Comparison of ENCODE assay signal across 17 mouse cellular contexts in the genomic region with DNA sequence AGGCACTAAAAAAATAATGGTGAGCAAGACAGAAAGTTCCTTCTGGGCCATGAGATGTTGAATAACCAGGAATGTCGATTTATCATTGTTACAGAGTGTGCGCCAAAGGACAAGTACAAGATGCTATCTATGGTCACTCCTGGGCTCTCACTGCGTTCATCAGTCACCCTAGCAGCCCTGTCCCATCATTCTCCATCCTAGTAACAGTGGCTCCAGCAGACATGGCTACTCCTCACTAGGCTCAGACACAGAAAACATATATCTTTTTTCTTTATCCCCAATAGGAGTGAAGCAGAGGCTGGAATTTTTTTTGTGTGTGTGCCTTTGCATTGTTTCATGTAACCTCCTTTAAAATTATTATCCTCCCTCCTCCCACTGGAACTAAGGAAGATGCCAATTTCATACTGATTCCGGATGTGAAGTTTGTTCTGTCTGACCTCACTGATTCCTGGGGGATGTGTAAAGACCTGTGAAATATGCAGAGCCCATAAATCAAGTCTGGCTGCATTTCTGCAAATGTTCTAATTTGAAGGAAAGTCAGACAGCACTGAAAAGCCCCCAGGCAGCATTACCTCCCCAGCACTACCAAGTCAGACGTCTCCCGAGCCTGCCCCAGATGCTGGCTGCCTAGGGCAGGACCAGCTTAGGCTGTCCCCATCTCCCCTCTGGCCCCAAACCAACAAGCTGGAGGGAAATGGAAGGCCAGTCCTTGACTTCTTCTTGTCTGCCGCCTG. TPM values are rescaled to one million over a fixed set of nuclear protein-coding genes. Genes with fewer than 3 reads are reported as not detected.
DNase-seq lines count a peak whose midpoint lies in the region; ATAC-seq and TF ChIP-seq lines count a peak whose summit lies in the region.
"Had no signal": no experiment of that assay in that cellular context is flagged by ENCODE, and none has a peak within 500 bp of the region (broad histone marks: within the 10 kb centered on the region; RNA-seq: fewer than 3 reads in every experiment).

No protein-coding gene starts in this region.

- no peak overlapping the region for H3K4me3 ChIP-seq in embryonic facial prominence, embryonic 11.5 days (ENCODE audit: low read depth, low read length)
- no peak overlapping the region for H3K4me3 ChIP-seq in embryonic facial prominence, embryonic 10.5 days
- H3K4me3 ChIP-seq in lung, postnatal 0 days (ENCODE audit: low read depth, low read length), result no peak overlapping the region
- H3K4me3 ChIP-seq: heart, embryonic 13.5 days; liver, embryonic 12.5 days; midbrain, embryonic 15.5 days had no signal

- intact Hi-C loops in gastrocnemius, postnatal 36 days (cut with DNase I), result no loop called here

- H3K9me3 ChIP-seq in embryonic facial prominence, embryonic 11.5 days (replicated peaks; ENCODE audit: control insufficient read depth, low read length), result no peaks in the 10 kb centered on the region
- no peaks in the 10 kb centered on the region for H3K9me3 ChIP-seq in embryonic facial prominence, embryonic 10.5 days
- H3K9me3 ChIP-seq in lung, postnatal 0 days (ENCODE audit: low read length), result no peaks in the 10 kb centered on the region
- H3K9me3 ChIP-seq: heart, embryonic 13.5 days; liver, embryonic 12.5 days; midbrain, embryonic 15.5 days had no signal

- no peak overlapping the region for H3K27ac ChIP-seq in embryonic facial prominence, embryonic 11.5 days (replicated peaks; ENCODE audit: low read depth, low read length)
- no peak overlapping the region for H3K27ac ChIP-seq in embryonic facial prominence, embryonic 10.5 days (replicated peaks)
- H3K27ac ChIP-seq in lung, postnatal 0 days (ENCODE audit: low read length), result no peak overlapping the region
- H3K27ac ChIP-seq: heart, embryonic 13.5 days; liver, embryonic 12.5 days; midbrain, embryonic 15.5 days; stomach, postnatal 0 days had no signal

- 65% methylated on average over 7 of the region's 7 CpGs for WGBS in embryonic facial prominence, embryonic 11.5 days
- 72% methylated on average over 7 of the region's 7 CpGs for WGBS in embryonic facial prominence, embryonic 10.5 days
- 52% methylated on average over 7 of the region's 7 CpGs for WGBS in lung, postnatal 0 days

- no peaks in the 10 kb centered on the region for H3K27me3 ChIP-seq in embryonic facial prominence, embryonic 11.5 days (ENCODE audit: control insufficient read depth, insufficient read depth, low read length)
- no peaks in the 10 kb centered on the region for H3K27me3 ChIP-seq in embryonic facial prominence, embryonic 10.5 days (replicated peaks; ENCODE audit: low read depth, poor library complexity, severe bottlenecking)
- no peaks in the 10 kb centered on the region for H3K27me3 ChIP-seq in lung, postnatal 0 days (replicated peaks; ENCODE audit: insufficient read depth, low read length)
- H3K27me3 ChIP-seq: heart, embryonic 13.5 days; liver, embryonic 12.5 days; midbrain, embryonic 15.5 days had no signal

- no peak for TF ChIP-seq EP300 in lung, postnatal 0 days (IDR thresholded peaks at IDR 0.05)

- peak; percentile 34; the same call in 1 of the 2 replicates for ATAC-seq in embryonic facial prominence, embryonic 11.5 days (replicated peaks; ENCODE audit: insufficient number of reproducible peaks, low FRiP score, low TSS enrichment, low read depth)
- peak; percentile 35 for ATAC-seq in lung, postnatal 0 days
- ATAC-seq: liver, embryonic 12.5 days; midbrain, embryonic 15.5 days had no signal

- no peak for TF ChIP-seq CTCF in lung, postnatal 0 days (IDR thresholded peaks at IDR 0.05)

- no peaks in the 10 kb centered on the region for H3K4me1 ChIP-seq in embryonic facial prominence, embryonic 11.5 days (ENCODE audit: control insufficient read depth, insufficient read depth, low read length)
- H3K4me1 ChIP-seq in embryonic facial prominence, embryonic 10.5 days, result 0 out of 2 replicates have a peak, but pooled peaks cover 3% of the 10 kb centered on the region
- H3K4me1 ChIP-seq in lung, postnatal 0 days (ENCODE audit: insufficient read depth, low read depth, low read length), result no peaks in the 10 kb centered on the region; the same call in 1 of the 2 replicates
- H3K4me1 ChIP-seq: heart, embryonic 13.5 days; liver, embryonic 12.5 days; midbrain, embryonic 15.5 days had no signal

- no peak overlapping the region for H3K4me2 ChIP-seq in embryonic facial prominence, embryonic 11.5 days (ENCODE audit: low read depth, low read length)
- H3K4me2 ChIP-seq in lung, postnatal 0 days (replicated peaks; ENCODE audit: low read depth, low read length), result no peak overlapping the region
- H3K4me2 ChIP-seq: heart, embryonic 13.5 days; liver, embryonic 12.5 days; midbrain, embryonic 15.5 days had no signal

- H3K36me3 ChIP-seq in embryonic facial prominence, embryonic 11.5 days (replicated peaks; ENCODE audit: control insufficient read depth, insufficient read depth, low read depth, low read length), result no peaks in the 10 kb centered on the region
- H3K36me3 ChIP-seq in embryonic facial prominence, embryonic 10.5 days (replicated peaks), result no peaks in the 10 kb centered on the region
- no peaks in the 10 kb centered on the region for H3K36me3 ChIP-seq in lung, postnatal 0 days (ENCODE audit: insufficient read depth, low read length)
- H3K36me3 ChIP-seq: liver, embryonic 12.5 days; midbrain, embryonic 15.5 days had no signal

- no peak overlapping the region for H3K9ac ChIP-seq in embryonic facial prominence, embryonic 11.5 days (replicated peaks; ENCODE audit: low read length)
- no peak overlapping the region for H3K9ac ChIP-seq in lung, postnatal 0 days (replicated peaks; ENCODE audit: low read depth)
- H3K9ac ChIP-seq: heart, embryonic 13.5 days; liver, embryonic 12.5 days; midbrain, embryonic 15.5 days had no signal

- DNase-seq in embryonic facial prominence, embryonic 11.5 days (ENCODE audit: low spot score), result no peak
- DNase-seq in embryonic facial prominence, embryonic 10.5 days (ENCODE audit: low spot score), result no peak
- DNase-seq in lung, postnatal 0 days (ENCODE audit: low spot score), result peak; percentile 30
- DNase-seq in lung, adult 18-20 months, result no peak
- peak; percentile 55 for DNase-seq in kidney, postnatal 10 days
- DNase-seq in mesoderm, embryonic 11.5 days (ENCODE audit: low read depth, low spot score), result peak; percentile 56
- no peak for DNase-seq in gastrocnemius, postnatal 36 days
- no peak for DNase-seq in layer of hippocampus, adult 11-12 months (ENCODE audit: low spot score)
- DNase-seq: B cell, adult 2 months; cerebellum, adult 11-12 months; heart, postnatal 4 days; thymus, postnatal 36 days had no signal

RNA-seq across cellular contexts. Expression of a gene that starts 20.5 kb away (rescaled TPM):
- 28.7 and 31.2 TPM in 2 replicates for polyA plus RNA-seq in embryonic facial prominence, embryonic 11.5 days (2014; fragmentation: Nextera tagmentation; extraction: Ambion mirVana)
- 13.1 and 19.3 TPM in 2 replicates for polyA plus RNA-seq in embryonic facial prominence, embryonic 10.5 days (2016; fragmentation: Nextera tagmentation; extraction: Ambion mirVana)
- 408 and 420 TPM in 2 replicates for polyA plus RNA-seq in lung, postnatal 0 days (2015; fragmentation: Nextera tagmentation; extraction: Ambion mirVana)
- total RNA-seq in gastrocnemius, postnatal 36 days (2021), result 10 to 100 TPM; 15.2 to 16.0 TPM
- total RNA-seq: megakaryocyte progenitor cell, adult 5-6 weeks had no signal

Comparison
In these comparisons a context has a peak if more than half of its experiments do, and no peak if none do; other contexts are left out.
1. DNase-seq: peak in lung, postnatal 0 days (single experiment), kidney, postnatal 10 days (single experiment) and mesoderm, embryonic 11.5 days (single experiment); none in embryonic facial prominence, embryonic 11.5 days (single experiment), embryonic facial prominence, embryonic 10.5 days (single experiment), lung, adult 18-20 months (0 of 2), gastrocnemius, postnatal 36 days (0 of 2) and layer of hippocampus, adult 11-12 months (single experiment).
2. RNA of a gene that starts 20.5 kb away (polyA plus RNA-seq): 408 to 420 TPM in lung, postnatal 0 days; 28.7 to 31.2 TPM in embryonic facial prominence, embryonic 11.5 days and 13.1 to 19.3 TPM in embryonic facial prominence, embryonic 10.5 days; every median in the first group is over 10 times any median in the second.